ENCODE assay signal across 8 mouse cellular contexts in the genomic region with DNA sequence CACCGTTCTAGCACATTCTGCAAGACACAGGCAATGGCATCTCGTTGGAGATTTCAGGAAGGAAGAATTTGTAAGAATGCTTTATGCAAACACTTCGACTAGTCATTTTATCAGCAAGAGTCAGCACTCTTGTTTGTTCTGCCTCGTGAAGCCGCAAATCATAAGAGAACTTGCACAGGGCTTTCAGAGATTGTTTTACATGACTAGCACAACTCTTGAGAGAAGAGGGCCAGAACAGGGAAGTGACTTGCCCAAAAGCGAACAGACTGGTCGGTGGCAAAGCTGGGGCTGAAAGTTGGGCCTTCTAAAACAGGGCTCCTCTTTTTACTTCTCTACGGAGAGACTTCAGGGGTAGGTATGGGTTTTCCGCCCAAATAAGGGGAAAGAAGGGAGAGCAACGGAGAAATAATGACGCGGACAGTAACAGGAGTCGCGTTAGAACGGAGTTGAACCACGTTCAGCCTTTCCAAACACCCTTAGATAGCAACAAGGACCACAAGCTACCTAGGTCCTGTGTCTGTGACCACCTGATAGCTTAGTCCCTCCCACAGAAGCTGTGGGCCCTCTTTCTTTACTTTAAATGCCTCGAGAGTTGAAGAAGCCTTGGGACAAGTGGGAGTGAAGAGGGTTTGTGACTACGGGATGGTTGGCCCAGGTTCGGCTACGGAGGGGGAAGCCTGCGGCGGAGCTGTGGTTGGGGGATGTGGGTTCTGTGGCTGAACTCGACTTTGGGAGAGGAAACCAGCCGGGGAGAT. TPM values are rescaled to one million over a fixed set of nuclear protein-coding genes. Genes with fewer than 3 reads are reported as not detected.
DNase-seq lines count a peak whose midpoint lies in the region; ATAC-seq and TF ChIP-seq lines count a peak whose summit lies in the region.

No protein-coding gene starts in this region.

- peaks cover 16% of the 10 kb centered on the region for H3K4me1 ChIP-seq in kidney, embryonic 14.5 days (ENCODE audit: control insufficient read depth, insufficient read depth, low read length)
- no peaks in the 10 kb centered on the region; the same call in 1 of the 2 replicates for H3K4me1 ChIP-seq in bone marrow, adult 2 months (ENCODE audit: control insufficient read depth, insufficient read depth, low read length)
- peaks cover 16% of the 10 kb centered on the region for H3K4me1 ChIP-seq in heart, postnatal 0 days (ENCODE audit: control insufficient read depth, insufficient read depth)
- H3K4me1 ChIP-seq in lung, adult 2 months (ENCODE audit: control insufficient read depth, insufficient read depth, low read length) = 0 out of 2 replicates have a peak, but pooled peaks cover 7% of the 10 kb centered on the region
- H3K4me1 ChIP-seq in neural tube, embryonic 15.5 days = peaks cover 35% of the 10 kb centered on the region

- ATAC-seq in kidney, embryonic 14.5 days (ENCODE audit: low FRiP score, low TSS enrichment) = 0 out of 2 replicates have a peak, but pooled peaks have one; percentile 13
- ATAC-seq in heart, postnatal 0 days (ENCODE audit: insufficient read depth, low read depth) = no peak
- no peak; the same call in 1 of the 2 replicates for ATAC-seq in neural tube, embryonic 15.5 days (ENCODE audit: low FRiP score)

- no peaks in the 10 kb centered on the region for H3K27me3 ChIP-seq in kidney, embryonic 14.5 days (ENCODE audit: control insufficient read depth, insufficient read depth, low read length)
- H3K27me3 ChIP-seq in heart, postnatal 0 days (ENCODE audit: control insufficient read depth, insufficient read depth, low read length) = no peaks in the 10 kb centered on the region
- peaks cover 4% of the 10 kb centered on the region; the same call in 1 of the 2 replicates for H3K27me3 ChIP-seq in neural tube, embryonic 15.5 days (replicated peaks)

- peak overlapping the region; percentile 43 for H3K9ac ChIP-seq in kidney, embryonic 14.5 days (ENCODE audit: low read depth, low read length)
- H3K9ac ChIP-seq in heart, postnatal 0 days (replicated peaks; ENCODE audit: low read depth, low read length) = peak overlapping the region; percentile 95; the same call in 1 of the 2 replicates
- H3K9ac ChIP-seq in neural tube, embryonic 15.5 days (replicated peaks) = peak overlapping the region; percentile 99

- peak overlapping the region; percentile 98 for H3K4me3 ChIP-seq in kidney, embryonic 14.5 days (ENCODE audit: low read length)
- peak overlapping the region; percentile 78 for H3K4me3 ChIP-seq in bone marrow, adult 2 months (replicated peaks; ENCODE audit: control insufficient read depth, low read depth, low read length)
- peak overlapping the region; percentile 92 for H3K4me3 ChIP-seq in heart, postnatal 0 days (ENCODE audit: low read depth, low read length)
- H3K4me3 ChIP-seq in lung, adult 2 months (replicated peaks; ENCODE audit: extremely low read depth, low read depth, low read length) = peak overlapping the region; percentile 65
- peak overlapping the region; percentile 78 for H3K4me3 ChIP-seq in neural tube, embryonic 15.5 days (replicated peaks)

- WGBS in kidney, embryonic 14.5 days = 8% methylated on average over 24 of the region's 24 CpGs
- 2% methylated on average over 24 of the region's 24 CpGs for WGBS in bone marrow, adult 2 months
- WGBS in heart, postnatal 0 days = 6% methylated on average over 23 of the region's 24 CpGs
- 8% methylated on average over 24 of the region's 24 CpGs for WGBS in lung, adult 2 months
- 12% methylated on average over 24 of the region's 24 CpGs for WGBS in neural tube, embryonic 15.5 days

- H3K27ac ChIP-seq in kidney, embryonic 14.5 days (ENCODE audit: low read depth, low read length) = no peak overlapping the region
- peak overlapping the region; percentile 95 for H3K27ac ChIP-seq in bone marrow, adult 2 months (ENCODE audit: control insufficient read depth, insufficient read depth, low read depth, low read length, poor library complexity)
- peak overlapping the region; percentile 57 for H3K27ac ChIP-seq in heart, postnatal 0 days (ENCODE audit: low read depth)
- H3K27ac ChIP-seq in neural tube, embryonic 15.5 days (replicated peaks) = peak overlapping the region; percentile 98

- H3K4me2 ChIP-seq in kidney, embryonic 14.5 days (replicated peaks; ENCODE audit: low read depth, low read length) = peak overlapping the region; percentile 69
- peak overlapping the region; percentile 92 for H3K4me2 ChIP-seq in heart, postnatal 0 days (ENCODE audit: low read depth, low read length)
- peak overlapping the region; percentile 88 for H3K4me2 ChIP-seq in neural tube, embryonic 15.5 days

- DNase-seq in kidney, adult 18-20 months = no peak
- no peak for DNase-seq in heart, postnatal 0 days (ENCODE audit: low spot score)
- DNase-seq in lung, adult 2 months = peak; percentile 55
- no peak for DNase-seq in retina, embryonic 14.5 days (ENCODE audit: low spot score)
- no peak for DNase-seq in adrenal gland, postnatal 10 days

- no peak for TF ChIP-seq CTCF in bone marrow, adult 2 months (IDR thresholded peaks at IDR 0.05; ENCODE audit: control insufficient read depth, insufficient read depth, low read length)
- no peak for TF ChIP-seq CTCF in heart, postnatal 0 days (IDR thresholded peaks at IDR 0.05; ENCODE audit: low read depth)
- TF ChIP-seq CTCF in lung, adult 2 months (IDR thresholded peaks at IDR 0.05; ENCODE audit: insufficient read depth, low read length) = no peak

- no peaks in the 10 kb centered on the region for H3K9me3 ChIP-seq in kidney, embryonic 14.5 days (ENCODE audit: control insufficient read depth, low read length)
- no peaks in the 10 kb centered on the region for H3K9me3 ChIP-seq in heart, postnatal 0 days (replicated peaks; ENCODE audit: control insufficient read depth, low read length)
- no peaks in the 10 kb centered on the region for H3K9me3 ChIP-seq in neural tube, embryonic 15.5 days (replicated peaks)

- no peak for TF ChIP-seq EP300 in heart, postnatal 0 days (IDR thresholded peaks at IDR 0.05; ENCODE audit: low read depth)

- peaks cover 21% of the 10 kb centered on the region for H3K36me3 ChIP-seq in kidney, embryonic 14.5 days (ENCODE audit: control insufficient read depth, insufficient read depth, low read length)
- H3K36me3 ChIP-seq in heart, postnatal 0 days (replicated peaks; ENCODE audit: control insufficient read depth, insufficient read depth, low read length) = peaks cover 22% of the 10 kb centered on the region
- peaks cover 19% of the 10 kb centered on the region for H3K36me3 ChIP-seq in neural tube, embryonic 15.5 days

- no peak for TF ChIP-seq POLR2A in bone marrow, adult 2 months (IDR thresholded peaks at IDR 0.05; ENCODE audit: borderline replicate concordance, control insufficient read depth, low read depth, low read length)
- TF ChIP-seq POLR2A in lung, adult 2 months (IDR thresholded peaks at IDR 0.05; ENCODE audit: borderline replicate concordance, extremely low read depth, low read depth, low read length) = no peak

RNA-seq across cellular contexts. Expression of gene Zfp821, which starts 0.6 kb away (rescaled TPM):
- polyA plus RNA-seq in kidney, embryonic 14.5 days (2014; fragmentation: Nextera tagmentation; extraction: Ambion mirVana) = 29.0 and 36.2 TPM in 2 replicates
- 10.8 and 18.6 TPM in 2 replicates for polyA plus RNA-seq in bone marrow, adult 2 months (2011; ENCODE audit: insufficient read depth, insufficient read length, low replicate concordance, missing spikeins)
- 14.8 and 21.4 TPM in 2 replicates for total RNA-seq in heart, postnatal 0 days (2014; rRNA removed; ENCODE audit: low replicate concordance)
- polyA plus RNA-seq in heart, postnatal 0 days (2015; fragmentation: Nextera tagmentation; extraction: Ambion mirVana) = 11.6 and 12.2 TPM in 2 replicates
- 8.2 and 9.8 TPM in 2 replicates for polyA plus RNA-seq in lung, adult 2 months (2012; rRNA removed)
- 54.0 and 62.0 TPM in 2 replicates for polyA plus RNA-seq in neural tube, embryonic 15.5 days (2015; fragmentation: Nextera tagmentation; extraction: Ambion mirVana)
- 10 to 100 TPM; 12.0 to 14.7 TPM for total RNA-seq in adrenal gland, postnatal 10 days (2021)

RNA-seq across cellular contexts. Expression of gene Ist1, which starts 11.7 kb away (rescaled TPM):
- 115 and 143 TPM in 2 replicates for polyA plus RNA-seq in kidney, embryonic 14.5 days (2014; fragmentation: Nextera tagmentation; extraction: Ambion mirVana)
- polyA plus RNA-seq in bone marrow, adult 2 months (2011; ENCODE audit: insufficient read depth, insufficient read length, low replicate concordance, missing spikeins) = 45.9 and 55.7 TPM in 2 replicates
- total RNA-seq in heart, postnatal 0 days (2014; rRNA removed; ENCODE audit: low replicate concordance) = 65.3 and 69.7 TPM in 2 replicates
- 70.5 and 73.2 TPM in 2 replicates for polyA plus RNA-seq in heart, postnatal 0 days (2015; fragmentation: Nextera tagmentation; extraction: Ambion mirVana)
- 29.8 and 51.7 TPM in 2 replicates for polyA plus RNA-seq in lung, adult 2 months (2012; rRNA removed)
- polyA plus RNA-seq in neural tube, embryonic 15.5 days (2015; fragmentation: Nextera tagmentation; extraction: Ambion mirVana) = 145 and 146 TPM in 2 replicates
- total RNA-seq in adrenal gland, postnatal 10 days (2021) = 10 to 100 TPM; 71.9 to 78.1 TPM

RNA-seq across cellular contexts. Expression of gene Atxn1l, which starts 32.8 kb away (rescaled TPM):
- 5.4 and 5.6 TPM in 2 replicates for polyA plus RNA-seq in kidney, embryonic 14.5 days (2014; fragmentation: Nextera tagmentation; extraction: Ambion mirVana)
- 5.3 and 5.8 TPM in 2 replicates for polyA plus RNA-seq in bone marrow, adult 2 months (2011; ENCODE audit: insufficient read depth, insufficient read length, low replicate concordance, missing spikeins)
- 12.6 and 13.8 TPM in 2 replicates for total RNA-seq in heart, postnatal 0 days (2014; rRNA removed; ENCODE audit: low replicate concordance)
- 2.4 and 3.3 TPM in 2 replicates for polyA plus RNA-seq in heart, postnatal 0 days (2015; fragmentation: Nextera tagmentation; extraction: Ambion mirVana)
- polyA plus RNA-seq in lung, adult 2 months (2012; rRNA removed) = 24.5 and 31.6 TPM in 2 replicates
- 3.3 and 3.7 TPM in 2 replicates for polyA plus RNA-seq in neural tube, embryonic 15.5 days (2015; fragmentation: Nextera tagmentation; extraction: Ambion mirVana)
- total RNA-seq in adrenal gland, postnatal 10 days (2021) = 10 to 100 TPM; 43.1 to 44.7 TPM

Comparison
In these comparisons a context has a peak if more than half of its experiments do, and no peak if none do; other contexts are left out.
1. H3K9ac ChIP-seq: peak in every context shown above with its lines; median percentile 99 in neural tube, embryonic 15.5 days; 95 in heart, postnatal 0 days; 43 in kidney, embryonic 14.5 days.